Mouse (Mus musculus): Measurements from ENCODE around the gene Lat. TPM values are rescaled to one million over a fixed set of nuclear protein-coding genes. Genes with fewer than 3 reads are reported as not detected.
"Not testable (repeated sequence)": the region's sequence is repeated elsewhere in the genome, so short reads cannot be mapped to it uniquely, and the experiment has no call there.

The Lat gene
- polyA plus RNA-seq, 1 experiment from 2014 or later = 20.3 TPM

- Histone ChIP-seq H3K4me2 (no peak overlapping the region), H3K27ac (ENCODE audit: low read depth, low read length) (no peak overlapping the region), H3K4me3 (ENCODE audit: low read depth, low read length) (no peak overlapping the region), H3K9ac (ENCODE audit: low read depth, low read length) (no peak overlapping the region), H3K9me3 (ENCODE audit: control insufficient read depth, low read length) (no peaks in the 10 kb centered on the region), H3K27me3 (replicated peaks; ENCODE audit: control insufficient read depth, insufficient read depth, low read length) (no peaks in the 10 kb centered on the region), H3K4me1 (replicated peaks; ENCODE audit: control insufficient read depth, insufficient read depth, low read length) (no peaks in the 10 kb centered on the region), H3K36me3 (ENCODE audit: control insufficient read depth, insufficient read depth, low read length) (no peaks in the 10 kb centered on the region)
- WGBS = 81% methylated on average over 1 of the region's 1 CpGs
- DNase-seq (ENCODE audit: low spot score) (no peak), ATAC-seq (replicated peaks; ENCODE audit: low FRiP score) (no peak)
Measured at GRCm38 (mm10) chr7:126335556-126335955, 33.8 kb downstream of the Lat start.

DNA sequence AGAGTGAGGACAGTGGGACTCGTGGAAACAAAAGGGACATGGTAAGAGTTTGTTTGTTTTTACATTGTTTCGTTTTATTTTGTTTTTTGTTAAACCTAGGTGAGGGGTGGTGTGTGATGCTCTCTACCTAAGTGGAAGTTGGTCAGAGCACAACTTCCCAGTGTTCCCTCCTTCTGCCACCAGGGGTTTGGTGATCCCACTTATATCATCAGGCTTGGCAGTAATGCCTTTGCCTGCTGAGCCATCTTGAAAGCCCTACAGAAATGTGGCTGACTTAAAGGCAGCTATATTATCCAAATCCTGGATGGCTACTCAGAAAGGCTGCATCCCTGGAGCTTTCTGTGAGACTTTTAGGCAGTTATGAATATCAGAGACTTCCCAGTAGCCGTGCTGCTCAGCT lies 36.7 kb downstream of the Lat start:
- Histone ChIP-seq H3K4me1 (replicated peaks; ENCODE audit: control insufficient read depth, insufficient read depth, low read length) (no peaks in the 10 kb centered on the region), H3K9me3 (ENCODE audit: control insufficient read depth, low read length) (no peaks in the 10 kb centered on the region), H3K4me2 (no peak overlapping the region), H3K4me3 (ENCODE audit: low read depth, low read length) (no peak overlapping the region), H3K27ac (ENCODE audit: low read depth, low read length) (no peak overlapping the region), H3K27me3 (replicated peaks; ENCODE audit: control insufficient read depth, insufficient read depth, low read length) (no peaks in the 10 kb centered on the region), H3K36me3 (ENCODE audit: control insufficient read depth, insufficient read depth, low read length) (no peaks in the 10 kb centered on the region), H3K9ac (ENCODE audit: low read depth, low read length) (no peak overlapping the region)
- DNase-seq (ENCODE audit: low spot score) (no peak), ATAC-seq (replicated peaks; ENCODE audit: low FRiP score) (no peak)
- 74% methylated on average over 3 of the region's 3 CpGs for WGBS

DNA sequence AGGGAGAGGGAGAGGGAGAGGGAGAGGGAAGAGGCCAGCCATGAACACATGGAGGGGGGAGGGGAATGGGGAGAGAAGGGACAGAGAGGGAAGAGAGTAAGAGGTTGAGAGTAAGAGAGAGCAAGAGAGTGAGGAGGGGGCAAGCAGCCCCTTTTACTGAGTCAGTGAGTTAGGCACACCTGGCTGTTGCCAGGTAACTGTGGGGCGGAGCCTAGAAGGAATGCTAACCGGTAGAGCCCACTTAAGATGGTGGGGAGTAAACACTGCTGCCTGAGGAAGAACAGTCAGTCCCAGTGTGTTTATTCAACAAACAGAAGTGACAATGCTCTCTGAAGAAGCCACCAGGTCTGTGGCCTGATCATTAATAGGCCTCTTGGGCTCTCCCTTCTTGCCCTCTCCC lies 38.7 kb downstream of the Lat start:
- 49% methylated on average over 2 of the region's 2 CpGs for WGBS
- Histone ChIP-seq H3K4me3 (ENCODE audit: low read depth, low read length) (no peak overlapping the region), H3K36me3 (ENCODE audit: control insufficient read depth, insufficient read depth, low read length) (no peaks in the 10 kb centered on the region), H3K4me2 (no peak overlapping the region), H3K9me3 (ENCODE audit: control insufficient read depth, low read length) (no peaks in the 10 kb centered on the region), H3K4me1 (replicated peaks; ENCODE audit: control insufficient read depth, insufficient read depth, low read length) (no peaks in the 10 kb centered on the region), H3K27me3 (replicated peaks; ENCODE audit: control insufficient read depth, insufficient read depth, low read length) (no peaks in the 10 kb centered on the region), H3K9ac (ENCODE audit: low read depth, low read length) (no peak overlapping the region), H3K27ac (ENCODE audit: low read depth, low read length) (no peak overlapping the region)
- no peak for ATAC-seq (replicated peaks; ENCODE audit: low FRiP score)
- no peak for DNase-seq (ENCODE audit: low spot score)

DNA sequence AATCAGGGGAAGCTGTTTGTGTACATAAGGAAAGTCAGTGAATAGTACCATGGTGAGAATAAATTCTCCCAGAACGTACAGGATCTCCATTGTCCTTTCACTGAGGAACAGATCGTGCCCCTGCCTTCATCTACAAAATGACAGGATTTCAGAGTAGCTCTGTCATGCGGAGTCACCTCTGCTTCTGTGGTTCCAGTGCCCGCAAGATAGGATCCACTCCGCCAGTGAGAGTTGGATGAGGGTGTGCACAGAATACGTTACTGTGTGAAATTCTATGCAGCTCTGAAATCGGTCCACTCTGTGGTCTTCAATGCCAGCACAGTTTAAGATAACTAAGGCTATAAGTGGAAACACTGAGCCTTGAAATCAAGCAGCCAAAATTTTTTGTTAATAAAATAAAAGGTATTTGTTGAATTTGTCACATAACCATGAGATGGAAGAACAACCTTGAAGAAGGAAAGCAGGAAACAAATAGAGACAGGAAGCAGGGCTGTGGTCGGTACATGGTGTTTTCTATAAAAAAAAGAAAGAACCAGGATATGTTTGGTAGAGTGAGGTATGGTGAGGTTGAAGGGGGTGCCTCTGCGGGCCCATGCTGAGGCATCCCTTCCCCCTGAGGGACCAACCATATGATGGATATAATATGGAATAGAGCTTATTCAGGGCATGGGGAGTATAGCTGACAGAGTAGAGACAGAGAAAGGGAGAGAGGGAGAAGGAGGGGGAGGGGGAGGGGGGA lies 39.3 kb downstream of the Lat start:
- WGBS = 61% methylated on average over 9 of the region's 9 CpGs
- Histone ChIP-seq H3K9me3 (ENCODE audit: control insufficient read depth, low read length) (no peaks in the 10 kb centered on the region), H3K27me3 (replicated peaks; ENCODE audit: control insufficient read depth, insufficient read depth, low read length) (no peaks in the 10 kb centered on the region), H3K9ac (ENCODE audit: low read depth, low read length) (no peak overlapping the region), H3K36me3 (ENCODE audit: control insufficient read depth, insufficient read depth, low read length) (no peaks in the 10 kb centered on the region), H3K4me2 (no peak overlapping the region), H3K27ac (ENCODE audit: low read depth, low read length) (no peak overlapping the region), H3K4me1 (replicated peaks; ENCODE audit: control insufficient read depth, insufficient read depth, low read length) (no peaks in the 10 kb centered on the region), H3K4me3 (ENCODE audit: low read depth, low read length) (no peak overlapping the region)
- DNase-seq (ENCODE audit: low spot score) (no peak), ATAC-seq (replicated peaks; ENCODE audit: low FRiP score) (no peak)

GRCm38 (mm10) chr7:126328848-126329247 lies 40.5 kb downstream of the Lat start:
- H3K4me1 ChIP-seq (replicated peaks; ENCODE audit: control insufficient read depth, insufficient read depth, low read length); H3K4me3 ChIP-seq (ENCODE audit: low read depth, low read length); H3K4me2 ChIP-seq; ATAC-seq (replicated peaks; ENCODE audit: low FRiP score); H3K27ac ChIP-seq (ENCODE audit: low read depth, low read length); H3K36me3 ChIP-seq (ENCODE audit: control insufficient read depth, insufficient read depth, low read length); DNase-seq (ENCODE audit: low spot score); H3K9ac ChIP-seq (ENCODE audit: low read depth, low read length); H3K9me3 ChIP-seq (ENCODE audit: control insufficient read depth, low read length); H3K27me3 ChIP-seq (replicated peaks; ENCODE audit: control insufficient read depth, insufficient read depth, low read length): not testable (repeated sequence)
- 79% methylated on average over 5 of the region's 6 CpGs for WGBS

- WGBS = 39% methylated on average over 9 of the region's 9 CpGs
Measured at GRCm38 (mm10) chr7:126325576-126326273, 43.6 kb downstream of the Lat start.

DNA sequence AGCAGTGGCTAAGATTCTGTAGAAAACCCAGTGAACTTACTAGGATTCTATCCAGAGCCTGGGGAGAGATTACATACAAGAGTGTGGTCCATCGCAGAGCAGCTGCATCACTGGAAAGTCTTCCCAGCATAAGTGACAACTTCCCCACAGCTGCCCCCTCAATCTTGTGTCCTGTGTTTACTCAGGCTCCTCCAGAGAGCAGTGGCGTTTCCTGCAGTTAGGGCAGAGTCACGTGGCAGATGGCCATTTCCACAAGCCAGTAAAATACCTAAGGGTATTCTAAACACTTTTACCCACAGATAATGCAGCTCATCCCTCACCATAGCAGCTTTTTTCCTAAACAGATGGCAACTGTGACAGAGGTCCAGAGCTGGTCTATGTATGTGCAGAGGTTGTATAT lies 44.6 kb downstream of the Lat start:
- H3K4me2 ChIP-seq = no peak overlapping the region
- ATAC-seq (replicated peaks; ENCODE audit: low FRiP score) (no peak), DNase-seq (ENCODE audit: low spot score) (no peak)
- H3K27me3 ChIP-seq (replicated peaks; ENCODE audit: control insufficient read depth, insufficient read depth, low read length) = no peaks in the 10 kb centered on the region
- WGBS = 20% methylated on average over 3 of the region's 3 CpGs
- no peak overlapping the region for H3K27ac ChIP-seq (ENCODE audit: low read depth, low read length)
- H3K36me3 ChIP-seq (ENCODE audit: control insufficient read depth, insufficient read depth, low read length) = no peaks in the 10 kb centered on the region
- no peaks in the 10 kb centered on the region for H3K4me1 ChIP-seq (replicated peaks; ENCODE audit: control insufficient read depth, insufficient read depth, low read length)
- no peaks in the 10 kb centered on the region for H3K9me3 ChIP-seq (ENCODE audit: control insufficient read depth, low read length)
- no peak overlapping the region for H3K4me3 ChIP-seq (ENCODE audit: low read depth, low read length)
- no peak overlapping the region for H3K9ac ChIP-seq (ENCODE audit: low read depth, low read length)

More at GRCm38 (mm10) chr7:126325576-126326273, 43.6 kb downstream of the Lat start:
- not testable (repeated sequence) for H3K27me3 ChIP-seq (replicated peaks; ENCODE audit: control insufficient read depth, insufficient read depth, low read length); DNase-seq (ENCODE audit: low spot score); H3K4me3 ChIP-seq (ENCODE audit: low read depth, low read length); H3K4me2 ChIP-seq; H3K27ac ChIP-seq (ENCODE audit: low read depth, low read length); H3K9ac ChIP-seq (ENCODE audit: low read depth, low read length); ATAC-seq (replicated peaks; ENCODE audit: low FRiP score); H3K4me1 ChIP-seq (replicated peaks; ENCODE audit: control insufficient read depth, insufficient read depth, low read length); H3K36me3 ChIP-seq (ENCODE audit: control insufficient read depth, insufficient read depth, low read length); H3K9me3 ChIP-seq (ENCODE audit: control insufficient read depth, low read length)

DNA sequence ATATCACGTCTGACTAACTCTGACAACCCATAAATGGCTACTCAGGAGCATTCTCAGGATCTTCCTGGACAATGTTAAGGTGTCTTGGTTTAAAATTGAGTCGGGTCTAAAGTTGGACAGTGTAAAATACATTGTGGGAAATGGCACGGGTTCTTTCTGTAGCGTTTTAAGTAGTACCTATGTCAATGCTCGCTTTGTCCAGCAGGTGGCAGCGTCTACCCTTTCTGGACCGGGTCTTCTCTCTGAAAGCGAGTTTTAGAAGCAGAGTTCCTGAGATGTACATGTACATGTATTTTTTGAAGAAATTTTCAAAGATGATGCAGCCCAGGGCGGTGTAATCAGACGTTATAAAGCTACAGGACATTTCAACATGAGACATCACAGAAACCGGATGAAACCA lies 45.6 kb downstream of the Lat start:
- H3K4me3 ChIP-seq (ENCODE audit: low read depth, low read length) = no peak overlapping the region
- no peaks in the 10 kb centered on the region for H3K27me3 ChIP-seq (replicated peaks; ENCODE audit: control insufficient read depth, insufficient read depth, low read length)
- whole genome bisulfite sequencing = 8% methylated on average over 11 of the region's 11 CpGs
- H3K9ac ChIP-seq (ENCODE audit: low read depth, low read length) = no peak overlapping the region
- H3K9me3 ChIP-seq (ENCODE audit: control insufficient read depth, low read length) = no peaks in the 10 kb centered on the region
- H3K4me1 ChIP-seq (replicated peaks; ENCODE audit: control insufficient read depth, insufficient read depth, low read length) = no peaks in the 10 kb centered on the region
- H3K27ac ChIP-seq (ENCODE audit: low read depth, low read length) = no peak overlapping the region
- ATAC-seq (replicated peaks; ENCODE audit: low FRiP score) (no peak), DNase-seq (ENCODE audit: low spot score) (peak; percentile 69)
- H3K36me3 ChIP-seq (ENCODE audit: control insufficient read depth, insufficient read depth, low read length) = no peaks in the 10 kb centered on the region
- H3K4me2 ChIP-seq = no peak overlapping the region

DNA sequence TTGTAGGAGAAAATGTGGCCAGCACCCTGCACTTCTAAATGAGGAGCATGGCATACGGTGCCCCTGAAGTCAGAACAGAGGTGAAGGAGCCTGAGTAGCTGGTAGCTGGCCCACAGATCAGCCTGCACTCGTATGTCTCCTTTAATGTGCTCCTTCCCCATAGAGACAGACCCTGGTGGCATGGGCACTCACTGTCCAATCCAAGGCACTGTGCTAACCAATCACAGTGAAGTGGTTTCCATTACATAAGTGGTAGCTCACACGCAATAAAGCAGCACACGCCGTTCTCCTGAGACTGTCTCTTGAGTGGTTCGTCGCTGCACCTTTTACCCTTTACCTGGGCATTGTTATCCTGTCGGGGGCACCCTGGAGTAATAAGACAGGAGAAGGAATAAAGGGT lies 55.1 kb downstream of the Lat start:
- Histone ChIP-seq H3K9me3 (ENCODE audit: control insufficient read depth, low read length) (no peaks in the 10 kb centered on the region), H3K9ac (ENCODE audit: low read depth, low read length) (no peak overlapping the region), H3K4me3 (ENCODE audit: low read depth, low read length) (no peak overlapping the region), H3K4me1 (replicated peaks; ENCODE audit: control insufficient read depth, insufficient read depth, low read length) (no peaks in the 10 kb centered on the region), H3K36me3 (ENCODE audit: control insufficient read depth, insufficient read depth, low read length) (no peaks in the 10 kb centered on the region), H3K27me3 (replicated peaks; ENCODE audit: control insufficient read depth, insufficient read depth, low read length) (no peaks in the 10 kb centered on the region), H3K27ac (ENCODE audit: low read depth, low read length) (no peak overlapping the region), H3K4me2 (no peak overlapping the region)
- DNase-seq (ENCODE audit: low spot score) (no peak), ATAC-seq (replicated peaks; ENCODE audit: low FRiP score) (no peak)
- 75% methylated on average over 8 of the region's 8 CpGs for WGBS

Measured in liver, embryonic 11.5 days (tissue).